Mouse (Mus musculus) embryonic facial prominence, embryonic 14.5 days (tissue): ENCODE results near the gene Hsd17b1. TPM values are rescaled to one million over a fixed set of nuclear protein-coding genes. Genes with fewer than 3 reads are reported as not detected.

Source experiments
- ATAC-seq: fragments of 200-750 bp; cut with Nextera tagmentation; 2 replicates; pipeline ENCODE4 v1.8.0; 2017; ENCODE audit warnings: low read depth, moderate number of reproducible peaks, moderate TSS enrichment
- DNase-seq: peaks from one replicate; pipeline ENCODE4 v3.0.0-alpha.2; 2015; ENCODE audit warnings: low spot score
- H3K27ac ChIP-seq: fragments of 300-500 bp; sonication (generic); replicated peaks from 2 replicates; pipeline ENCODE4 v1.5.1; 2014; ENCODE audit warnings: low read depth, mild to moderate bottlenecking, low read length, moderate library complexity
- H3K27me3 ChIP-seq: fragments of 300-500 bp; sonication (generic); replicated peaks from 2 replicates; pipeline ENCODE4 v1.6.1; 2014; ENCODE audit warnings: low read length; ENCODE audit not compliant: control insufficient read depth, insufficient read depth
- H3K36me3 ChIP-seq: fragments of 300-500 bp; sonication (generic); 2 replicates; pipeline ENCODE4 v1.6.1; 2014; ENCODE audit warnings: low read length, mixed read lengths; ENCODE audit not compliant: control insufficient read depth, insufficient read depth
- H3K4me1 ChIP-seq: fragments of 300-500 bp; sonication (generic); 2 replicates; pipeline ENCODE4 v1.6.1; 2014; ENCODE audit warnings: antibody characterized with exemption, low read length; ENCODE audit not compliant: control insufficient read depth, insufficient read depth
- H3K4me2 ChIP-seq: fragments of 300-500 bp; sonication (generic); 2 replicates; pipeline ENCODE4 v1.6.1; 2014; ENCODE audit warnings: low read depth, mild to moderate bottlenecking, low read length, moderate library complexity, mixed read lengths
- H3K4me3 ChIP-seq: fragments of 300-500 bp; sonication (generic); 2 replicates; pipeline ENCODE4 v1.5.1; 2014; ENCODE audit warnings: low read depth, mild to moderate bottlenecking, low read length
- H3K9ac ChIP-seq: fragments of 300-500 bp; sonication (generic); 2 replicates; pipeline ENCODE4 v1.6.1; 2014; ENCODE audit warnings: low read depth, mild to moderate bottlenecking, low read length, moderate library complexity, mixed read lengths
- H3K9me3 ChIP-seq: fragments of 300-500 bp; sonication (generic); 2 replicates; pipeline ENCODE4 v1.6.1; 2016; ENCODE audit warnings: low read length; ENCODE audit not compliant: control insufficient read depth
- WGBS: fragments of 180-500 bp; shearing (Covaris S2); extraction: QIAGEN DNeasy Blood & Tissue Kit; methylation state at CpG from one replicate; pipeline ENCODE4 v1.1.7; 2014; 5-methylcytosine and 5-hydroxymethylcytosine counted together
- polyA plus RNA-seq: library from polyadenylated mRNA; unstranded; fragments of >200 nt; fragmentation: Nextera tagmentation; extraction: Ambion mirVana; gene quantifications from 2 replicates; pipeline ENCODE4 v1.2.1, GENCODE M21; 2014

Gene Hsd17b1
- polyA plus RNA-seq, 1 experiment from 2014 or later = not detected

DNA sequence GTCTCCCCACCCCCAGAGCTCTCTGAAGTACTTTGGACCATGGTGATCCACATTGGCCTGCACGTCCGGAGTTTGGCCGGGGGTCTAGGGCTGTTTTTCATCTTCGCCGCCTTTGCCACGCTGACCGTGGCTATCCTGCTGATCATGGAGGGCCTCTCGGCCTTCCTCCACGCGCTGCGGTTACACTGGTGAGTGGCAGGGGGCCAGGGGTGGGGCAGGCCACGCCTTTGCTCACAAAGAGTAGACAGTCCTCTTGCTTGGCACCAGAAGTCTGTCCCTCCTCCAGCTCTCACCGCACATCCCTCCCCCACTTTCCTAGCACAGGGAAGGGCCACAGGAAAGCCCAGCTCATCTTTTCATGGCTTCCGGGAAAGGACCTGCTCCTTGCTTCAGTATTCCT is 22.8 kb upstream of the Hsd17b1 start:
- H3K36me3 ChIP-seq = peaks cover 35% of the 10 kb centered on the region; the same call in 1 of the 2 replicates
- no peak overlapping the region for H3K27ac ChIP-seq
- H3K9ac ChIP-seq = no peak overlapping the region
- H3K9me3 ChIP-seq = no peaks in the 10 kb centered on the region
- H3K4me3 ChIP-seq = no peak overlapping the region
- no peak overlapping the region for H3K4me2 ChIP-seq
- no peak for DNase-seq
- 77% methylated on average over 13 of the region's 14 CpGs for WGBS
- ATAC-seq = no peak
- H3K4me1 ChIP-seq = peaks cover 11% of the 10 kb centered on the region
- H3K27me3 ChIP-seq = no peaks in the 10 kb centered on the region

DNA sequence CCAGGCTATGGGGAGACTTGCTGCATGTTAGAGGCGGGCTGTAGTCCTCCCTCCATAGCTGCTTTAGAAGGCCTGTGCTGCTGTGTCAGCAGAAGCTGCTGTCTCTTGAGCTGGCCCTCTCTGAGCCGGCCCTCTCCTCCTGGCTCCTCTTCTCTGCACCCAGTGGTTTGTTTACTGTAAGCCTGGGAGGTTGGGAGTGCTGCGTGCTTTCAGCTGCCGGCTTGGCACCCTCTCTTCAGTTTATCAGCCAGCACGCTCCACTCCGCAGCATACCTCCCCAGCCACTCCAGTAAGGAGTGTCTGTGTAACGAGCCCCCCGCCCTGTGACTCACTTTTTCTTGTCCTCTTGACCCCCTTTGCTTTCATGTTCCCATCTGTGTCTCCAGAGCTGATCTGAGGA is 21.3 kb upstream of the Hsd17b1 start:
- no peak overlapping the region for H3K4me2 ChIP-seq
- no peak overlapping the region for H3K4me3 ChIP-seq
- peak; percentile 48 for DNase-seq
- peaks cover 22% of the 10 kb centered on the region for H3K4me1 ChIP-seq
- H3K36me3 ChIP-seq = peaks cover 24% of the 10 kb centered on the region; the same call in 1 of the 2 replicates
- H3K27ac ChIP-seq = no peak overlapping the region
- no peaks in the 10 kb centered on the region for H3K27me3 ChIP-seq
- H3K9ac ChIP-seq = no peak overlapping the region; the same call in 1 of the 2 replicates
- peak; percentile 3; the same call in 1 of the 2 replicates for ATAC-seq
- WGBS = 42% methylated on average over 8 of the region's 8 CpGs
- no peaks in the 10 kb centered on the region for H3K9me3 ChIP-seq

- Histone ChIP-seq H3K9ac (no peak overlapping the region), H3K27ac (no peak overlapping the region), H3K36me3 (peaks cover 26% of the 10 kb centered on the region; the same call in 1 of the 2 replicates), H3K9me3 (no peaks in the 10 kb centered on the region), H3K4me1 (peaks cover 26% of the 10 kb centered on the region), H3K4me3 (no peak overlapping the region), H3K27me3 (no peaks in the 10 kb centered on the region), H3K4me2 (no peak overlapping the region)
- DNase-seq (peak; percentile 76), ATAC-seq (peak; percentile 31)
- WGBS = 34% methylated on average over 5 of the region's 5 CpGs
Observed at GRCm38 (mm10) chr11:101057860-101058259, 20.4 kb upstream of the Hsd17b1 start.

- DNase-seq (no peak), ATAC-seq (no peak)
- Histone ChIP-seq H3K27me3 (no peaks in the 10 kb centered on the region), H3K4me1 (peaks cover 34% of the 10 kb centered on the region), H3K9me3 (no peaks in the 10 kb centered on the region), H3K36me3 (peaks cover 22% of the 10 kb centered on the region; the same call in 1 of the 2 replicates), H3K27ac (no peak overlapping the region), H3K4me3 (no peak overlapping the region), H3K9ac (no peak overlapping the region), H3K4me2 (no peak overlapping the region)
- 69% methylated on average over 4 of the region's 5 CpGs for WGBS
Observed at GRCm38 (mm10) chr11:101058726-101059125, 19.5 kb upstream of the Hsd17b1 start.

GRCm38 (mm10) chr11:101059473-101059872 is 18.7 kb upstream of the Hsd17b1 start:
- peak overlapping the region; percentile 90 for H3K27ac ChIP-seq
- DNase-seq = no peak
- H3K4me1 ChIP-seq = peaks cover 42% of the 10 kb centered on the region
- no peak overlapping the region for H3K9ac ChIP-seq
- 86% methylated on average over 10 of the region's 10 CpGs for WGBS
- no peak overlapping the region for H3K4me2 ChIP-seq
- H3K36me3 ChIP-seq = peaks cover 18% of the 10 kb centered on the region; the same call in 1 of the 2 replicates
- no peak for ATAC-seq
- no peaks in the 10 kb centered on the region for H3K27me3 ChIP-seq
- no peak overlapping the region for H3K4me3 ChIP-seq
- no peaks in the 10 kb centered on the region for H3K9me3 ChIP-seq

DNA sequence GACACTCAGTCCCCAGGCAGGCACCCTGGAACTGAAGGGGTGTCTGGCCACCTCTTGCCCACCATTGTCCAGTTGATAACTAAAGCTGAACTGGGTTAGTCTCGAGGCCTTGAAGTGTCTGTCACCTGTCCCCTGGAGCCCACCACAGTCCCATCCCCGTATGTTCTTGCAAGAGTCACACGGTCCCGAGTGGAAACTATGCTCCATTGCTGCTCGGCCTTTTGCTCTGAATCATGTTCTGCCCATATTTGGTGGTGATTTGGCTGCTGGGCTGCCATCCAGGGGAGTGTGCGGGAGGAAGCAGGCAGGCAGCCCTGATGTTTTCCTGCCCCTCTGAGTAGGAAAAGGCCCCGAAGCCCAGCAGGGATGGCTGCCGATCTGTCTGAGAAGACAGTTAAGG is 18.1 kb upstream of the Hsd17b1 start:
- H3K4me1 ChIP-seq = peaks cover 44% of the 10 kb centered on the region
- DNase-seq (peak; percentile 87), ATAC-seq (no peak)

GRCm38 (mm10) chr11:101061049-101061448 is 17.2 kb upstream of the Hsd17b1 start:
- no peaks in the 10 kb centered on the region for H3K27me3 ChIP-seq
- H3K36me3 ChIP-seq = peaks cover 16% of the 10 kb centered on the region; the same call in 1 of the 2 replicates
- peaks cover 44% of the 10 kb centered on the region for H3K4me1 ChIP-seq
- peak overlapping the region; percentile 90 for H3K27ac ChIP-seq
- DNase-seq (no peak), ATAC-seq (no peak)
- no peaks in the 10 kb centered on the region for H3K9me3 ChIP-seq
- 85% methylated on average over 5 of the region's 5 CpGs for WGBS
- H3K9ac ChIP-seq = no peak overlapping the region
- no peak overlapping the region for H3K4me3 ChIP-seq
- no peak overlapping the region for H3K4me2 ChIP-seq

More for the DNA sequence above, 18.1 kb upstream of the Hsd17b1 start:
- Histone ChIP-seq H3K36me3 (peaks cover 18% of the 10 kb centered on the region; the same call in 1 of the 2 replicates), H3K27ac (peak overlapping the region; percentile 90), H3K4me3 (no peak overlapping the region), H3K27me3 (no peaks in the 10 kb centered on the region), H3K9me3 (no peaks in the 10 kb centered on the region), H3K9ac (no peak overlapping the region), H3K4me2 (no peak overlapping the region)
- 34% methylated on average over 8 of the region's 8 CpGs for WGBS

- H3K27me3 ChIP-seq = no peaks in the 10 kb centered on the region
- peaks cover 44% of the 10 kb centered on the region for H3K4me1 ChIP-seq
- peak overlapping the region; percentile 92; the same call in 1 of the 2 replicates for H3K27ac ChIP-seq
- WGBS = 69% methylated on average over 12 of the region's 12 CpGs
- ATAC-seq = no peak
- no peak for DNase-seq
- no peaks in the 10 kb centered on the region for H3K9me3 ChIP-seq
- H3K9ac ChIP-seq = no peak overlapping the region
- no peak overlapping the region for H3K4me2 ChIP-seq
- no peak overlapping the region for H3K4me3 ChIP-seq
- H3K36me3 ChIP-seq = peaks cover 10% of the 10 kb centered on the region; the same call in 1 of the 2 replicates
Observed at GRCm38 (mm10) chr11:101062165-101062884, 15.9 kb upstream of the Hsd17b1 start.
